Mouse (Mus musculus): ENCODE data around the gene Panx1. TPM values are rescaled to one million over a fixed set of nuclear protein-coding genes. Genes with fewer than 3 reads are reported as not detected.
A peak's percentile ranks its signal among the peaks of the same experiment; 100 is the strongest.

The Panx1 gene
- total RNA-seq (2021) = 10 to 100 TPM; 36.8 to 41.0 TPM
- long read RNA-seq, experiment 1, full-length matches to known transcripts = 24 of 30 reads
- long read RNA-seq, experiment 1, partial matches to known transcripts = 5 of 30 reads
- long read RNA-seq, experiment 1, other reads (novel, unspliced or antisense) = 1 of 30 reads
- long read RNA-seq, experiment 2, full-length matches to known transcripts = 34 of 42 reads
- long read RNA-seq, experiment 2, partial matches to known transcripts = 4 of 42 reads
- long read RNA-seq, experiment 2, other reads (novel, unspliced or antisense) = 4 of 42 reads

DNA sequence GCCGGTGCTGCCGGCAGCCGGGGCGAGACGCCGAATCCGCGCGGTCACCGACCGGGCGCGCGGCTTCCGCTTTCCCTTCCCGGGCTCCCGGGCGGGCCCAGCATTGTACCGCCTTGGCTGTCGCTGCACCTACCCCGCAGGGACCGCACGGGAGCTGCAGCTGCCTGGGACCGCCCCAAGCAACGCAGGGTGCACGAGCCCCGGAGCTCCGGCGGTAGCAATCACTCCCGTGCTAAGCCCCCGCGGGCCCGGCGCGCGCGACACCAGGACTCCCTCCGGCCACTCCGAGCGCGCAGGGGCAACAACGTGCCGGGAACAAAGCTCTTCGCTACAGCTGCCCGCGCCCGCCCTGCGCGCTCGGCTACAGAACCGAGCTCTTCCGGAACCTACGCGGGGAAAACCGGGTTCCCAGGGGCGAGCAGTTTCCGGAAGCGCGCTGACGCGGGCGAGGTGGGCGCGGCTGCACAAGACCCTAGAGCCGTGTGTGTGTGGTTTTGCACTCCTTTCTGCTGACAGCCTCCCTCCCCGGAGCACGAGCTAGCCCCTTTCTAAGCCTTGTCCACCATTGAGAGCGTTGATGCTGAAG, at the start of gene Panx1:
TSS of gene Panx1 (minus strand) at position 395 of the 586 bp plus-strand sequence.
- peak; percentile 51 for DNase-seq

- no peak for DNase-seq
These were observed 23.5 kb upstream of the Panx1 start for GRCm38 (mm10) chr9:15068686-15069295.

DNA sequence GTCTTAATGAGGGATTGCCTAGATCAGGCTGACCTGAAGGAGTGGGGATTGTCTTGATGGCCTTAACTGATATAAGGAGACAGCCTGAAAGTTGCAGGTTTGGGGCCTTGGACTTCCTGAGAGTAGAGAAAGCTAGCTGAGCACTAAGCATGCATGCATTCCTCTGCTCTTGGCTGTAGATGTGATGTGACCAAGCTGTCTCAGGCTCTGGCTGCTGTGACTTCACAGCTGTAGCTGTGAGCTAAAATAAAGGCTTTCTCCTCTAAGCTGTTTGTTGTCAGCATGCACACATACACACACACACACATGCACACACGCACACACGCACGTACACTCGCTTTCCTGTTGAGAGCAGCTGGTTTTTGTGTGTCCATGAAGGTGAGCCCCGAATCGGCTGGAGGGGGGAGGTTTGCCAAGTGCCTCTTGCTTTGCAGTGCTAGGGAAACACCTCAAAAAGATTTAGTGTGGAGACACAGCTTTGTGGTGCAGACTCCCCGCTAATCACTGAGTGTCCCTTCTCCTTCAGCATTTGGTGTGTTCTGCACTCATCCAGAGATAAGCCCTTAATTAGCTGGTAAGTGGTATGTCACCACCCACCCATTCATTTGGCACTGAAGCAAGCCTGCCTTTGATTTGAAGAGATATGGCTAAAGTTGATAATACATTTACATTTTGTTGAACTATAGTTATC, 22.9 kb upstream of the Panx1 start:
- no peak for DNase-seq

DNA sequence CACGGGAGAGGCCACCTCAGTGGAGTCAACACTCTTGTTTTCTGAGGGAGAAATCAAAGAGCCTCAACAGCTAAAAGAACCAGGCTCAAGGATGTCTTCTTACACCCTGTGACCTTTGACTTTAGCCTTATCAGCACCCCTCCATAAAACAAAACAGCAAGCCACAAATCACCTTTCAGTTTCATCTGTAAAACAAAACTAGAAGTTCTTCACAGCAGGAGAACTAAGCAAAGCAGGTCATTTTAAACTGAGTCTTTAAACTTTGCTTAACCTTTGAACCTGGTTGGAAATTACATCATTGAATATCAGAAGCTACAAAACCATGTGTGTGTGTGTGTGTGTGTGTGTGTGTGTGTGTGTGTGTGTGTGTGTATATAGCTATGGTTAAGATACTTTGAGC, 18.9 kb upstream of the Panx1 start:
- no peak for DNase-seq

- DNase-seq = no peak
These were observed 15.6 kb upstream of the Panx1 start for GRCm38 (mm10) chr9:15060847-15061246.

GRCm38 (mm10) chr9:15060026-15060425, 14.7 kb upstream of the Panx1 start:
- DNase-seq = no peak

- DNase-seq = no peak
These were observed 462 bp upstream of the Panx1 start for GRCm38 (mm10) chr9:15045740-15046139.

DNA sequence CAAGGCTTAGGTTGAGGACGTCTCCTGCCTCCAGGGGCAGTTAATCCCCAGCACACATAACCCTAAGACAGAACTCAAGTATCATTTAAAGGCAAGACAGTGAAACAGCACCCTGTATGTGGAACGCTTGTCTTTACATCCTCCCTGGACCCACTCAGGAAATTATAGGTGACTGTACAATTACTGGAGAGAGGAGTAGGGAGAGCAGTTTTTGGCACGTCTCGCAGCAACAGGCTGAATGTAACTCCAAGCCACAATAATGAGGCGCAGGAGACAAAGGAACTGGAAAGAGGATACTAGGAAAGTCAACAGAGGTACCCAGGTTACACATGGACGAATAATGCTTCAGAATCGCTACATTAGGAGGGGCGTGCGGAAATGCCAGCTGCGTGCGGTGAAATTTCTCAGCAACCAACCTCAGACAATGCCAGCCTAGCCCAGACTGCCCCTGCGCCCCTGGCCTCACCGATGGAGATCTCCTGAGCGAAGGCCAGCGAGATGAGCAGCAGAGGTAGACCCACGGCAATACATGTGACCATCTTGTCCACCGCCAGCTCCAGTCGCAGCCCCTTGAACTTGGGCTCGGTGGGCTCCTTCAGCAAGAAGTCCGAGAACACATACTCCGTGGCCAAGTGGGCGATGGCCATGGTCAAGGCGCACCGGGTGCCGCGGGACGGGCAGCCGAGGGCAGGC, 741 bp downstream of the Panx1 start:
- DNase-seq = no peak

DNA sequence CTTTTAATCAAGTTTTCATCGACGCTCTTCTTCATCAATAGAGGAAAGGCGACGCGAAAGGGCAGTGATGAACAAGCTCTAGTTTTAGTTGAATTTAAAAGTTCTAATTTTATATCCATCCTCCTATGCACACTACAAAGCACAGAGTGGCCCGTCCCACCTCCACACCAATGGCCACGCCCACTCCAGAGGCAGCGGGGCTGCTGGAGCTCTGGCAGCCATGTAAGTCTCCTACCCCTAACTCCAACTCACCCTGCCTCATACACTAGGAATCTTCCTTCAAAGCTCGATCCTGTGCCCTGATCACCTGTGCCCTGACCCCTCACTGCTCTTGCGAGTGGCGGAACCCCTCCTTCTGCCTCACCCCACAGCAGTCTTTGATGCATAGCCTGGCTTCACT, 3.7 kb downstream of the Panx1 start:
- no peak for DNase-seq

- no peak for DNase-seq
These were observed 5.4 kb downstream of the Panx1 start for GRCm38 (mm10) chr9:15039848-15040247.

GRCm38 (mm10) chr9:15037704-15038103, 7.6 kb downstream of the Panx1 start:
- DNase-seq = no peak

GRCm38 (mm10) chr9:15037237-15037636, 8.0 kb downstream of the Panx1 start:
- no peak for DNase-seq

- no peak for DNase-seq
These were observed 8.5 kb downstream of the Panx1 start for GRCm38 (mm10) chr9:15036807-15037206.

DNA sequence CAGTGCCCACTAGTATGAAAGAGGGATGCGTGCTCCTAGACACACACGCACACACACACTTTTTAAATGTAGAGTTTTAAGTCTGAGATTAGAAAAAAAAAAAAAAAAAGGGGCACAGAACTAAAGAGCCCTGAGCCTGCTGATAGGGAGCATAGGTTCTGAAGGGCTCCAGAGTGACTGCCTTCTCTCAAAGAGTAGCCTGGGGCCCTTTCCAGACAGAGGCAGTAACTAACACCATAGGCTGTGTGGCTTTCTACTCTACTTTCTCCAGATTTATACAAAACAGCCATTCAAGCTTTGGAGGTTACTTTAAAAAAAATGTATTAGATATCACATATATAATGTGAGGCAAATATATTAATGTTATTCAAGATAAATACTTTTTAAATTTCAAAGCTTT, 8.9 kb downstream of the Panx1 start:
- DNase-seq = no peak

DNA sequence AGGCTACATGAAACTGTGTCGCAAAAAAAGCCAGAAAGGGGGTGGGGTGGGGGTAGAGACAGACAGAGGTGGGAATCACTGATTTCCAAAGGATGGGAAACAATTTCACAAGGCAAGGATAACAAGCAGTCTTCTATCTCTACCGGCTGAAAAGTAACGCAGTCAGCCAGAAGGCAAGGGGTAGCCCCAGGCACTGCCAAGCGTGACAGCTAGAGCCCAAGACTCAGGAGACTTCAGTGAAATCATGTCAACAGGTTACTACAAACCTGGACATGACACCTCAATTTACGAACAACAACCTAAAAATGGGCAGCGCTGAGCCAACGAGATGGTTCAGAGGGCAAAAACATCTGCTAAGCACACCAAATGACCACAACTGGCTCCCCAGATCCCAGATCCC, 9.3 kb downstream of the Panx1 start:
- no peak for DNase-seq

GRCm38 (mm10) chr9:15034546-15035273, 10.6 kb downstream of the Panx1 start:
- DNase-seq = peak; percentile 39

DNA sequence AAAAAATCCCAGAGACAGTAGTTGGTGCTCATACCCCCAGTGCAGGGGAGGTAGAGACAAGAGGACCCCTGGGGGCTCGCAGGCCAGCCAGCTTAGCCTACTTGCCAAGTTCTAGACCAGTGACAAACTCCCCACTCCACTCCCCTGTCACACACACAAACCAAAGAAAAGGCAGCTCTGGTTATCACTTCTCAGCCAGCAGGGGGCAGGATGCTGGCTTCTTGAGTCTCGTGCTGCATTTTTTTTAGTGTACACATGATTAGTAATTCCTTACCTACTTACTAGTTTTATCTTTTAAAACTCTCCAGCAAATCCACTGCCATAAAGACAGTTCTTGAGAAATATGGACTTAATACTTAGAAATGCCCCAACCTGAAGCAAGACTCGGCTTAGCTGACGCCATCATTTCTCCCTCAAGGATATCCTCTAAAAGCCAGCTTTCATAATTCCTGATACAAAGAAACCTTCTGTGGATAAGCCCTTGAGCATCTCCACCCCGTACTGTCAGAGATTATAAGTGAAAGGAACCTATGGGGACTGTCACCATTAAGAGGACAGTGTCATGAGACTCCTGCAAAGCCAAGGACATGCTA, 11.6 kb downstream of the Panx1 start:
- no peak for DNase-seq

- DNase-seq = no peak
These were observed 12.5 kb downstream of the Panx1 start for GRCm38 (mm10) chr9:15032797-15033196.

DNA sequence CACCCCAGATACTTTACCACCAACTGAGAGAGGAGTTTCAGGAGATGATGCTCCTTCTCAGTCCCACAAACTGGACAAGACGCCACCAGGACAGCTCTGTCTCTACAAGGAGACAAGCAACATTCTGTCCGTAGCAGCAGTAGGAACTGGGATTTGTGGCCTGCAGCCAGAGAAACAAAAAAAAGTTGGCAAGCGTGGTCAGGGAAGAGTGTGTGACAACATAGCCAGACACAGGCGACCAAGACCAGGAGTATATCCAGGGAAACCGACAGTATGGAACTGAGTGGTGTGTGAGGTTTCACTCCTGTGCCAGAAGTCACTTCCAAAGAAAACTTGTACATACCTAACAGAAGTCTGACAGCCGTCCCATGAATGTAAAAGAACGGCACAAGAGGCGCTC, 14.5 kb downstream of the Panx1 start:
- peak; percentile 29 for DNase-seq

DNA sequence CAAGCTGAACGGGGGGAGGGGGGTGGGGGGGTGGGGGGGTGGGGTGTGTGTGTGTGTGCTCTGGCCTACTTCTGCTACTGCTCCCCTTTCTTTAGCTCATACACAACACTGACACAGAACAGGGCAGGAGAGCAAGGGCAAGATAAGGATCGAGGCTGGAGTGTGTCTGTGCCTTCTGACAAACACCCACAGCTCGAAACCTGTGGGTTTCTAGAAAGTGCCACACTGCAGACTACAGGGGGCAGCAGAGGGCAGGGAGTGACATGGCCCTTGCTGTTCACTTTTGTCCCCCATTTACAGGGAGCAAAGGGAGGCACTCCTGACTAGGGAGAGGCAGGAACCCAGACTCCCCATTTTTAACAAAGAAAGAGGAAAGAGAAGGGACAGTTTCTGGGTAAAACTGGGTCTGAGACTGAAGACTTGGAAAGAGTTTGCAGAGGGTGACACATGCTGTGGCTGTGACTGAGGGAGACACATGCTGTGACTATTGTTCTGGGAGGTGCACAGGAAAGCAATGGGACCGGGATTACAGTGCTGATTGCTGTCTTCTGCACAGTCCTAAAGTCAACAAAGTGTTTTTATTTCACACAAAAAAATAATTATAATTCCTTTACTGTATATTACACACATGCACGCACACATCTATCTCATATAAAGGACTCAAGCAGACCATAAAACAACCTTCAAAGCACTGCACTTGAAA, 16.1 kb downstream of the Panx1 start:
- DNase-seq = no peak

DNA sequence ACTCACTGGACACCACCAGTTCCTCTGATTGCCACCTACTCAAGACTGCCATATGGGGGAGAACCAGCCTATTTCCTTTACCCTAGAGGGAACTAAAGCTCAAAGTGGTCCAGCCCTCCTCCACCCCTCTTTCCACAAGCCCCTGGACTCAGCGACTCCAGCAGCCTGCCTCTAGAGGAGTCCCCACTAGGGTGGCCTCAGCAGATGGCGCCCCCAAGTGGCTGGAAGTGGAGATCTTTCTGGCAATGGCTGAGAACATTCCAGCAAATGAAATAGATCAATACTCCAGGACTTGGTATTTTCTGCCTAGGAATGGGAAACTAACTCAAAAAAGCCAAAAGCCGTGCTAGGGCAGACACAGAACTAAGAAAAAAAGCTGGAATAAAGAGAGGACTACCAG, 17.6 kb downstream of the Panx1 start:
- DNase-seq = no peak

Data from gastrocnemius, postnatal 25 days (tissue).